Mouse (Mus musculus) small intestine, adult 2 months (tissue): ENCODE data around the gene Mical3. TPM values are rescaled to one million over a fixed set of nuclear protein-coding genes. Genes with fewer than 3 reads are reported as not detected.

ENCODE experiments used
- H3K27ac ChIP-seq: fragments of 200-500 bp; 2 replicates; pipeline ENCODE4 v1.5.1; 2012; ENCODE audit warnings: low read depth, low read length, control low read depth, inconsistent platforms; ENCODE audit not compliant: insufficient read depth
- H3K27me3 ChIP-seq: fragments of 200-500 bp; 2 replicates; pipeline ENCODE4 v1.6.1; 2012; ENCODE audit warnings: mild to moderate bottlenecking, moderate library complexity, low read length, inconsistent platforms; ENCODE audit not compliant: control insufficient read depth, insufficient read depth
- H3K36me3 ChIP-seq: fragments of 200-500 bp; 2 replicates; pipeline ENCODE4 v1.6.1; 2012; ENCODE audit warnings: mild to moderate bottlenecking, low read length, control low read depth, inconsistent platforms; ENCODE audit not compliant: control insufficient read depth, insufficient read depth
- H3K4me1 ChIP-seq: fragments of 200-500 bp; 2 replicates; pipeline ENCODE4 v1.6.1; 2012; ENCODE audit warnings: low read length, inconsistent platforms, mixed read lengths; ENCODE audit not compliant: control insufficient read depth, insufficient read depth, insufficient read length
- H3K4me3 ChIP-seq: fragments of 200-500 bp; 2 replicates; pipeline ENCODE4 v1.5.1; 2012; ENCODE audit warnings: low read depth, mild to moderate bottlenecking, control low read depth, inconsistent platforms, low read length, moderate library complexity
- CTCF ChIP-seq: fragments of 200-500 bp; IDR thresholded peaks from 2 replicates; pipeline ENCODE4 v1.5.1; 2012; ENCODE audit warnings: low read depth, mild to moderate bottlenecking, control low read depth, inconsistent platforms, low read length, moderate library complexity, mixed read lengths; ENCODE audit not compliant: insufficient replicate concordance, insufficient read length; ENCODE audit errors: extremely low read depth
- POLR2A ChIP-seq: fragments of 200-500 bp; IDR thresholded peaks from 2 replicates; pipeline ENCODE4 v1.6.1; 2012; ENCODE audit warnings: low read depth, mild to moderate bottlenecking, control low read depth, inconsistent platforms, low read length, moderate library complexity
- WGBS: fragments of 180-500 bp; shearing (Covaris S2); methylation state at CpG from one replicate; pipeline ENCODE4 v1.1.7; 2018; 5-methylcytosine and 5-hydroxymethylcytosine counted together
- polyA plus RNA-seq: library from polyadenylated mRNA; depleted of rRNA; stranded (reverse); fragments of >200 nt; gene quantifications from 2 replicates; pipeline ENCODE4 v1.2.3, GENCODE M21; 2012

Gene Mical3
- polyA plus RNA-seq, 1 experiment: 8.9 TPM

DNA sequence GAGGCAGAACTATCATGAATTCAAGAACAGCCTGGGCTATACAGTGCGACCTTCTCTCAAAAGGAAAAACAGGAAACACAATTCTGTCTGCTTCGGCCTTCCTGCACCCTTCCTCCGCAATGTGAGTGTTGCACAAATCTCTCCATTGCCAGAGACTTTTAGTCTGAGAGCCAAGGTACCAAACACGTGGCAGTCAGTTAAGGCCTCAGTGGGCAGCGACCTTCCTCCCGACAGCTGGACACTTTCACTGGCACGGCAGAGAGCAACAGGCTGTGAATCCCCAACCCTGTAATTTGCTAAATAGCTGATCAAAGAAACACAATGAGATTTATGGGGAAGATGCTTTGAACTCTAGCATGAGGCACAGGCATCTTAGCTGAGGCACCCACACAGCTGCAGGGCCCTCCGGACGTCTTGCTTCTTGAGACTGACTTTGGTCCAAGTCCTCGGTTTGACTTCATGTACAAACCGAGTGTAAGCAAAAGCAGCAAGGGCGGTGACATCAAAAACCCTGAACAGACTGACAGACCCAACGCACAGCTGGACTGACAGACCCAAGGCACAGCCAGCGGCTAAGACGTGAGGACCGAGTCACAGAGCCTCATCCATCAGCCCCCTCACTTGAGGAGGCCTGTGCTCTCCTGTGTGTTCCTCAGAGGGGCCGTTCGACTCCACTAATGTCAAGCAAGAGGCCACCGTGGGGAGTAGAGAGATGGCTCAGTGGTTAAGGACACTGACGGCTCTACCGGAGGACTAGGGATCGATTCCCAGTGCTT is 73.4 kb downstream of the Mical3 start:
- no peak overlapping the region for H3K4me3 ChIP-seq
- no peaks in the 10 kb centered on the region for H3K27me3 ChIP-seq
- TF ChIP-seq POLR2A: no peak
- no peak for TF ChIP-seq CTCF
- peaks cover 4% of the 10 kb centered on the region; the same call in 1 of the 2 replicates for H3K4me1 ChIP-seq
- 87% methylated on average over 22 of the region's 22 CpGs for WGBS
- H3K27ac ChIP-seq: no peak overlapping the region
- H3K36me3 ChIP-seq: no peaks in the 10 kb centered on the region

DNA sequence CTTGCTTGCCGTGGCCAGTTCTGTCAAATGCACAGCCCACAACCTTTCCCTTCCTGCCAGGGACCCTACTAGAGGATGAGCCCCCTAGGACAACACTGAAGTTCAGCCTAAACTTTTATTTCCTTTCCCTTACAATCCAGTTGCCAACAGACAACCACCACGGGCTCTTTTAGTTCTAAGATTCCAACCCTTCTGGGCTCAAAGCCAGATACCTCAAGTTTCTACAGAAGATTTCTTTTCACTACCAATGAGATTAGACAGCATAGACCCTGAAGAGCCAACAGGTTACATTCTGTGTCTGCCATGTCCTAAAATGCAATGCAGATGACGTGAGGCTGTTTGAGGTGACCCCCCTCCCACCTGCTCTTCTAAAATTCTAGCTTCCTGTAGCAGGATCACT is 75.3 kb downstream of the Mical3 start:
- H3K27me3 ChIP-seq: no peaks in the 10 kb centered on the region
- no peaks in the 10 kb centered on the region for H3K36me3 ChIP-seq
- peaks cover 4% of the 10 kb centered on the region; the same call in 1 of the 2 replicates for H3K4me1 ChIP-seq
- H3K4me3 ChIP-seq: no peak overlapping the region
- WGBS: 54% methylated on average over 3 of the region's 3 CpGs
- TF ChIP-seq POLR2A (no peak), CTCF (no peak)
- no peak overlapping the region for H3K27ac ChIP-seq

DNA sequence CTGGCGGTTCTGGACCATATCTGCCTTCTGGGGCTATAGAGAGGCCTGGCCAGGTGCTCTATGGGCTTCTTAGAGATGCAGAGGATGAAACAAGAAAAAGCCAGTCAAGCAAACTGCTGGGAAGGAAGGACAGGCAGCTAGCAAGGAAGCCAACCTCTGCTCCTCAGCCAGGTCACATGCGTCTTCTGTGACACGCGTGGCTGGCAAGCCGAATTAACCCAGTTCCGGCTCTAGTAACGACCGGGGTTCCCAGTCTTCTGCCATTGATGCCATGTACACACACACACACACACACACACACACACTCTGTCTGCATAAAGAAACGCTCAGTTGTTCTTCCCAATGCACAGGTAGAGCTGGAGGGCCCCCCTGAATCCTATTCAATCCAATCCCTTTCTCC is 75.9 kb downstream of the Mical3 start:
- 95% methylated on average over 9 of the region's 9 CpGs for WGBS

DNA sequence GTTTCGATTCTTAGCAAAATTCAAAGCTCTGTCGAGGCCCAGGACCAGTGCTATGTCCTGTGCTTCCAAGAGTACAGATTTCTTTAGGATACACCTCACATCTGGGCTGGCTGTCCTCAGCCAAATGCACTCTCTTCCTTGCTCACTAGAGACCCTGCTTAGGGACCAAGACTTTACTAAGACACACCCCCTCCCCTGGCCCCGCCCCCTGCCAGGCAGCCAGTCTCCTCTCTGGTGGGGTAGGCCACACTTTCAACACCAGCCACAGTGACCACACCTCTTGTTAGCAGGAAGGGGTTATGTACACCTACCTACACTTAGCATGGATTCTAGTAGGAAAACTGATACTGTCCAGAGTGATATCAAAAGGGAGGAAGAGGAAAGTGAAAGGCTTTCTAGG is 76.5 kb downstream of the Mical3 start:
- Histone ChIP-seq H3K4me3 (no peak overlapping the region), H3K36me3 (no peaks in the 10 kb centered on the region), H3K27me3 (no peaks in the 10 kb centered on the region), H3K27ac (no peak overlapping the region), H3K4me1 (peaks cover 4% of the 10 kb centered on the region; the same call in 1 of the 2 replicates)
- TF ChIP-seq CTCF: no peak
- TF ChIP-seq POLR2A: no peak
- 76% methylated on average over 3 of the region's 3 CpGs for WGBS

More for the DNA sequence above, 75.9 kb downstream of the Mical3 start:
- Histone ChIP-seq H3K27me3 (no peaks in the 10 kb centered on the region), H3K4me1 (peaks cover 4% of the 10 kb centered on the region; the same call in 1 of the 2 replicates), H3K27ac (no peak overlapping the region), H3K4me3 (no peak overlapping the region), H3K36me3 (no peaks in the 10 kb centered on the region)
- no peak for TF ChIP-seq CTCF
- TF ChIP-seq POLR2A: no peak

DNA sequence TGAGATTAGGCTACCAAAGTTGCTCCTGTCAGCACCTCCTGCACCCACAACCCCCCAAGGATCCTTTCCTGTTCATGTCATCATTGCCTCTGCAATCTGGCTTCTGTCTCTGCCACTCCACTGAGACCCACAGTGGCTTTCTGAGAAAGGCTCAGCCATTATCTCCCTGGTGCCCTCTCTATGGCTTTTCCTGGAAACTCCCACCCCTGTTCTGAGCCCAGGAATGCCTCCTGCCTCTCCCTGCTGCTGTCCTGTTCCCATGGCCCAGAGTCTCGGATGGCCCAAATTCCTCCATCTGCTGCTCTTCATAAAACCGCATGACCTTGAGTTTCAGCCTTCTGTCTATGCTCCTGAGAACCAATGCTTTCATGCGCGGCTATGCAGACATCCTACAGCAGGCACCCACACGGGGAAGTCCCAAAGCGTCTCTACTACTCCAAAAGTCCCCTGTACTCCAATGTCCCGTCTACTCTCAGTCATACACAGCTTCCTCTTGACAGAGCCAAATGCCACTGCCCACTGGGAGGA is 77.2 kb downstream of the Mical3 start:
- WGBS: 77% methylated on average over 7 of the region's 7 CpGs
- Histone ChIP-seq H3K27ac (no peak overlapping the region), H3K36me3 (no peaks in the 10 kb centered on the region)

DNA sequence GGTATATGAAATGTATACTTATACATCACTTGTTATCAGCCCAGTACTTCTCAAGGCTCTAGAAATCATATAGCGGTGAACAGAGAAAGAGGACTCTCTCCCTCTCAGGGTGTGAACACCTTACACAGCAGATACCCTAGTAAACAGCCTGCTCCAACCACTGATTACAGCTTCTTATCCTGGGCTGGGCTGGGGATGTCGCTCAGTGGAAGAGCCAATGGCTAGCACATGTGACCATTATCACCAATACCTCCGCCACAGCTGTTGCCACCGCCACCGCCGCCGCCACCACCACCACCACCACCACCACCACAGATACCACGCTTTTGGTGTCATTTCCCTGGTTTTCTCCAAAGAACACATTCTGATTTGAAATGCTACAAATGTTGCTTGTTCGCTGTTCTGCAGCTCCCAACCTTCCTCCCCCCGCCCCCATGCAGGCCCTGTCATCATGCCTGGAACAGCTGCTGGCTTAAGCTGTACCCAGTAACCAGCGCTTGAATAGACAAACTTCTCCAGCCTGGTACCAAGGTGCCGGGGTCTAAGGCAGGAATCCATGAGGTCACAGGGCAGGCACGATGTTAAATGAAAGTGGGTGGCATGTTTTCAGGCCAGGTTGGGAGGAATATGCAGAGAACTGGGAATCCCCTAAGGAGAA is 78.7 kb downstream of the Mical3 start:
- H3K27me3 ChIP-seq: no peaks in the 10 kb centered on the region
- TF ChIP-seq CTCF (no peak), POLR2A (no peak)
- H3K4me1 ChIP-seq: peaks cover 1% of the 10 kb centered on the region; the same call in 1 of the 2 replicates
- H3K4me3 ChIP-seq: no peak overlapping the region
- WGBS: 92% methylated on average over 13 of the region's 13 CpGs
- no peak overlapping the region for H3K27ac ChIP-seq
- H3K36me3 ChIP-seq: no peaks in the 10 kb centered on the region

More for the DNA sequence above, 77.2 kb downstream of the Mical3 start:
- H3K4me3 ChIP-seq: no peak overlapping the region
- TF ChIP-seq POLR2A (no peak), CTCF (no peak)
- 0 out of 2 replicates have a peak, but pooled peaks cover 1% of the 10 kb centered on the region for H3K4me1 ChIP-seq
- H3K27me3 ChIP-seq: no peaks in the 10 kb centered on the region

DNA sequence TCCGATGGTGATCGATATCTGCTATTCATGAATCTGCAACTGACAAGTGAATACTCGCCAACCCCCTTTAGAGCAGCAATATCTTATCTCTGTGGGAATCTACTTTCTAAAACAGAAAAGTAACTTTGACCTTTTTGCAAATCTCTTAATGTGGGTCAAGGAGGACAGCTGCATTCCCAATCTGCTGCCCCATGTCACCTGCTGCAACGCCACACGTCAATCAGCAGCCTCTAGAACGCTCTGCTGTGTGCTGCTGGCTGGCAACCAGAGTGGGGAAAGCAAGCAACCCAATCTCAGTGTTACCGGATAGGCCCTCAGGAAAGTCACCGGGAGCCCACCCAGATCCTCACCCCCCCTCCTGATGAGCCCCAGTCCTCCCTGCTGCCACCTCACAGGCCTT is 79.4 kb downstream of the Mical3 start:
- H3K4me1 ChIP-seq: peaks cover 1% of the 10 kb centered on the region; the same call in 1 of the 2 replicates
- H3K27me3 ChIP-seq: no peaks in the 10 kb centered on the region
- no peak overlapping the region for H3K4me3 ChIP-seq
- WGBS: 85% methylated on average over 8 of the region's 8 CpGs
- no peak overlapping the region for H3K27ac ChIP-seq
- TF ChIP-seq CTCF (no peak), POLR2A (no peak)
- no peaks in the 10 kb centered on the region for H3K36me3 ChIP-seq
